Mouse (Mus musculus): ENCODE data around the gene Med16.

- TF ChIP-seq MXI1 (IDR thresholded peaks at IDR 0.05; ENCODE audit: low read depth, low read length) (no peak), CTCF (conservative IDR thresholded peaks at IDR 0.05 in 1 of 2, IDR thresholded peaks at IDR 0.05 in 1 of 2; ENCODE audit: low read depth in 2 of 2, low read length in 2 of 2) (no peak), JUN (IDR thresholded peaks at IDR 0.05; ENCODE audit: insufficient read depth, low read depth, low read length) (no peak), NELFE (IDR thresholded peaks at IDR 0.05; ENCODE audit: low read depth, low read length) (no peak), ZMIZ1 (IDR thresholded peaks at IDR 0.05; ENCODE audit: low read depth, low read length) (no peak), E2F4 (IDR thresholded peaks at IDR 0.05; ENCODE audit: insufficient replicate concordance, low read depth, low read length) (no peak), ELF1 (IDR thresholded peaks at IDR 0.05; ENCODE audit: low read depth, low read length) (no peak), RCOR1 (conservative IDR thresholded peaks at IDR 0.05; ENCODE audit: low read depth, low read length) (no peak), EP300 (IDR thresholded peaks at IDR 0.05; ENCODE audit: low read length) (no peak), USF1 (IDR thresholded peaks at IDR 0.05; ENCODE audit: low read depth, low read length) (no peak), CHD1 (IDR thresholded peaks at IDR 0.05; ENCODE audit: low read depth, low read length) (no peak), TBP (conservative IDR thresholded peaks at IDR 0.05; ENCODE audit: low read depth, low read length) (no peak)
Measured at GRCm38 (mm10) chr10:79936911-79937441, 28.3 kb upstream of the Med16 start.
